Mouse (Mus musculus) liver, embryonic 11.5 days (tissue): ENCODE measurements around the gene Zdhhc6. TPM values are rescaled to one million over a fixed set of nuclear protein-coding genes. Genes with fewer than 3 reads are reported as not detected.

Source experiments
- ATAC-seq: fragments of 200-750 bp; cut with Nextera tagmentation; replicated peaks from 2 replicates; pipeline ENCODE4 v1.8.0; 2017; ENCODE audit warnings: moderate number of reproducible peaks, mild to moderate bottlenecking, moderate TSS enrichment, moderate library complexity; ENCODE audit not compliant: low FRiP score
- DNase-seq: peaks from one replicate; pipeline ENCODE4 v3.0.0-alpha.2; 2017; ENCODE audit warnings: low spot score
- H3K27ac ChIP-seq: fragments of 300-500 bp; sonication (generic); 2 replicates; pipeline ENCODE4 v1.5.1; 2014; ENCODE audit warnings: mild to moderate bottlenecking, low read depth, low read length, control low read depth
- H3K27me3 ChIP-seq: fragments of 300-500 bp; sonication (generic); replicated peaks from 2 replicates; pipeline ENCODE4 v1.6.1; 2014; ENCODE audit warnings: low read length, mixed read lengths; ENCODE audit not compliant: control insufficient read depth, insufficient read depth
- H3K36me3 ChIP-seq: fragments of 300-500 bp; sonication (generic); 2 replicates; pipeline ENCODE4 v1.6.1; 2014; ENCODE audit warnings: mild to moderate bottlenecking, low read length, moderate library complexity, mixed read lengths; ENCODE audit not compliant: control insufficient read depth, insufficient read depth
- H3K4me1 ChIP-seq: fragments of 300-500 bp; sonication (generic); replicated peaks from 2 replicates; pipeline ENCODE4 v1.6.1; 2014; ENCODE audit warnings: low read length, mixed read lengths; ENCODE audit not compliant: control insufficient read depth, insufficient read depth
- H3K4me2 ChIP-seq: fragments of 300-500 bp; sonication (generic); 2 replicates; pipeline ENCODE4 v1.6.1; 2014; ENCODE audit warnings: mild to moderate bottlenecking, control low read depth, moderate library complexity
- H3K4me3 ChIP-seq: fragments of 300-500 bp; sonication (generic); 2 replicates; pipeline ENCODE4 v1.5.1; 2014; ENCODE audit warnings: low read depth, low read length, control low read depth
- H3K9ac ChIP-seq: fragments of 300-500 bp; sonication (generic); 2 replicates; pipeline ENCODE4 v1.6.1; 2014; ENCODE audit warnings: low read depth, low read length, control low read depth
- H3K9me3 ChIP-seq: fragments of 300-500 bp; sonication (generic); 2 replicates; pipeline ENCODE4 v1.6.1; 2016; ENCODE audit warnings: low read length, inconsistent platforms, mixed read lengths; ENCODE audit not compliant: control insufficient read depth
- WGBS: fragments of 180-500 bp; shearing (Covaris S2); extraction: QIAGEN DNeasy Blood & Tissue Kit; methylation state at CpG from one replicate; pipeline ENCODE4 v1.1.7; 2014; 5-methylcytosine and 5-hydroxymethylcytosine counted together
- polyA plus RNA-seq: library from polyadenylated mRNA; unstranded; fragments of >200 nt; fragmentation: Nextera tagmentation; extraction: Ambion mirVana; gene quantifications from 2 replicates; pipeline ENCODE4 v1.2.1, GENCODE M21; 2014

Zdhhc6 gene
- polyA plus RNA-seq, 1 experiment from 2014 or later = 120 TPM

GRCm38 (mm10) chr19:55337664-55338063, 21.8 kb upstream of the Zdhhc6 start:
- H3K27ac ChIP-seq = no peak overlapping the region
- no peaks in the 10 kb centered on the region for H3K27me3 ChIP-seq
- H3K4me3 ChIP-seq = no peak overlapping the region
- H3K9ac ChIP-seq = no peak overlapping the region
- no peak overlapping the region for H3K4me2 ChIP-seq
- peaks cover 6% of the 10 kb centered on the region; the same call in 1 of the 2 replicates for H3K4me1 ChIP-seq
- no peaks in the 10 kb centered on the region for H3K9me3 ChIP-seq
- ATAC-seq = no peak
- WGBS = 90% methylated on average over 10 of the region's 10 CpGs
- DNase-seq = no peak
- peaks cover 2% of the 10 kb centered on the region; the same call in 1 of the 2 replicates for H3K36me3 ChIP-seq

DNA sequence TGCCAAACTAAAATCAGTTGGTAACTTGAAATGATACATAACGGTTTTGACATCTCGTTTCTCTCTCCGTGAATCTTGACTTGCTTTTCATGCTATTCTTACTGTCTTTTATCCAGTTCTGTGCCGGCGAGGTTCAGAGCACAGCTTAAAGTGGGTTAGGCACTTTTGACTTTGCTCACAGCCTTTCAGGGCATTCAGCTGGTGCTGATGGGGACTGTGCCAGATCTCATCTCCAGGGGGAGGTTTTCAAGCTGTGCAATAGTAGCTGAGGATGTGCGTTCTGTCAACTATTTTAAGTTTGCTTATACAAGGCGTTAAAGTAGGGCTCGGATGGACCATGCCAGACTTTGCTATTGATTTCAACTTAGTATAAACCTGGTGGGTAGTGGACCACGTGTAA, 21.2 kb upstream of the Zdhhc6 start:
- Histone ChIP-seq H3K27me3 (no peaks in the 10 kb centered on the region), H3K4me3 (no peak overlapping the region), H3K36me3 (no peaks in the 10 kb centered on the region), H3K4me1 (peaks cover 6% of the 10 kb centered on the region; the same call in 1 of the 2 replicates), H3K27ac (no peak overlapping the region), H3K9me3 (no peaks in the 10 kb centered on the region), H3K9ac (no peak overlapping the region), H3K4me2 (no peak overlapping the region)
- 88% methylated on average over 9 of the region's 9 CpGs for WGBS
- no peak for DNase-seq
- ATAC-seq = no peak

DNA sequence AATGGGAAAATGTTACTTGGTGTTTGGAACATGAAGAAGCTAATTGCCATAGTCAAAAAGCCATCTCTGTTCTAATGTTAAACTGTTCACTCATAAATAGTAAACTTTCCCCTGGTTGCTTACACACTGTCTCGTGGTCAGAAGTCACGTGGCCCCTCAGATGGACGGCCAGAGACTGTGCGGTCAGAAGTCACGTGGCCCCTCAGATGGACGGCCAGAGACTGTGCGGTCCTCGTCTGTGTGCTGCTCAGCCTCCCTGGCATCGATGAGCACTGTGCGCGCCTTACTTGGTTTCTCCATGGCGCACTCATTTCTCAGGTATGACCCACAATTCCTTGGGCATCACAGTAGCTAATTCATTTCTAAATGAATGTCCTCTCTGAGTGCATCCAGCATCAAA, 20.6 kb upstream of the Zdhhc6 start:
- Histone ChIP-seq H3K4me1 (peaks cover 5% of the 10 kb centered on the region; the same call in 1 of the 2 replicates), H3K27me3 (no peaks in the 10 kb centered on the region), H3K27ac (no peak overlapping the region), H3K36me3 (no peaks in the 10 kb centered on the region), H3K4me2 (no peak overlapping the region), H3K4me3 (no peak overlapping the region), H3K9ac (no peak overlapping the region), H3K9me3 (no peaks in the 10 kb centered on the region)
- DNase-seq (no peak), ATAC-seq (no peak)
- 88% methylated on average over 12 of the region's 12 CpGs for WGBS

GRCm38 (mm10) chr19:55335881-55336280, 20.0 kb upstream of the Zdhhc6 start:
- DNase-seq (no peak), ATAC-seq (no peak)
- no peak overlapping the region for H3K4me2 ChIP-seq
- H3K36me3 ChIP-seq = no peaks in the 10 kb centered on the region
- H3K27me3 ChIP-seq = no peaks in the 10 kb centered on the region
- no peak overlapping the region for H3K9ac ChIP-seq
- H3K4me1 ChIP-seq = 0 out of 2 replicates have a peak, but pooled peaks cover 3% of the 10 kb centered on the region
- H3K27ac ChIP-seq = no peak overlapping the region
- H3K4me3 ChIP-seq = no peak overlapping the region
- 94% methylated on average over 1 of the region's 1 CpGs for WGBS
- H3K9me3 ChIP-seq = no peaks in the 10 kb centered on the region

- H3K9ac ChIP-seq = no peak overlapping the region
- no peak overlapping the region for H3K4me2 ChIP-seq
- DNase-seq (peak; percentile 57), ATAC-seq (peak; percentile 63)
- H3K4me3 ChIP-seq = no peak overlapping the region
- H3K27ac ChIP-seq = no peak overlapping the region
- no peaks in the 10 kb centered on the region for H3K27me3 ChIP-seq
- H3K9me3 ChIP-seq = no peaks in the 10 kb centered on the region
- no peaks in the 10 kb centered on the region for H3K4me1 ChIP-seq
- H3K36me3 ChIP-seq = peaks cover 16% of the 10 kb centered on the region
- WGBS = 92% methylated on average over 8 of the region's 8 CpGs
Observed at GRCm38 (mm10) chr19:55332641-55333268, 16.9 kb upstream of the Zdhhc6 start.

DNA sequence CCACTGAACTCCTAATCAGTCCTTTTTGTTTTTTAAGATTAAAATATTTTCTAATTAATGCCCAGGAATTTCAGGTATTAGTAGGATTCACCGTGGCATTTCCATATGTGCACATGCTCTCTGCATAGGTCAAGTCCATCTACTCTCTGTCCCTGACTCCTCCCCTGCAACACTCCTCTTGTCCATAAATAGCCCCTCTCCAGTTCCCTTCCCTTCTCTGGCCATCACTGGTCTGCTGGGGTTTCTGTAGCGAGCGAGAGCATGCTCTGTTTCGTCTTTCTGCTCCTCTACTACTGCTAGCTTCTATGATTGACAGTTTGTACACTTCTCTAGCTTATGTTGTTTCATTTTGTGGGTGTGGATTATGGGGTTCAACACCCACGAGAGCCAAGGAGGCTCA, 15.9 kb upstream of the Zdhhc6 start:
- Histone ChIP-seq H3K4me2 (no peak overlapping the region), H3K9me3 (no peaks in the 10 kb centered on the region), H3K9ac (no peak overlapping the region), H3K36me3 (peaks cover 16% of the 10 kb centered on the region), H3K4me3 (no peak overlapping the region), H3K4me1 (no peaks in the 10 kb centered on the region), H3K27ac (no peak overlapping the region), H3K27me3 (no peaks in the 10 kb centered on the region)
- WGBS = 85% methylated on average over 5 of the region's 5 CpGs
- DNase-seq = no peak
- ATAC-seq = no peak

DNA sequence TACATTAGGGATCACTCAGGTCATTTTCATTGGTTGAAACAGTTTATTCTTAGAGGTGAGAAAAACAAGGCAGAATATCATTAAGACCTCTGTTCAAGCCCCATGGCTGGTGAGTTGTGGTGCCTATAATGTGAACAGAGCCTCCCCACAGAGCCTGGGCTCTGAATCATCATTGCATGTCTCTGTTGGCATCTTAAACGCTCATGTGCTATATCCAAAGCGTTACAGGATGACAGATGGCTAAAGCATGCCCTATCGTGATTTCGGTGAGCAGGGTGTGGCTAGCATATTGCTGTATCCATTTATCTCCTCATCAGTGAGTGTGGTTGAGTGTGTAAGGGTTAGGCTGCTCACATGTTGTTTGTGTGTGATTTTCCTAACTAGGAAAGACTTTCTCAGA, 11.7 kb upstream of the Zdhhc6 start:
- no peak for ATAC-seq
- no peak overlapping the region for H3K9ac ChIP-seq
- no peak overlapping the region for H3K4me2 ChIP-seq
- DNase-seq = no peak
- no peak overlapping the region for H3K27ac ChIP-seq
- no peaks in the 10 kb centered on the region for H3K9me3 ChIP-seq
- no peaks in the 10 kb centered on the region for H3K4me1 ChIP-seq
- peaks cover 24% of the 10 kb centered on the region for H3K36me3 ChIP-seq
- no peaks in the 10 kb centered on the region for H3K27me3 ChIP-seq
- no peak overlapping the region for H3K4me3 ChIP-seq
- 82% methylated on average over 4 of the region's 4 CpGs for WGBS

- H3K4me3 ChIP-seq = no peak overlapping the region
- WGBS = 95% methylated on average over 8 of the region's 8 CpGs
- H3K27me3 ChIP-seq = no peaks in the 10 kb centered on the region
- H3K36me3 ChIP-seq = peaks cover 9% of the 10 kb centered on the region; the same call in 1 of the 2 replicates
- no peaks in the 10 kb centered on the region for H3K9me3 ChIP-seq
- ATAC-seq = no peak
- peaks cover 2% of the 10 kb centered on the region; the same call in 1 of the 2 replicates for H3K4me1 ChIP-seq
- no peak overlapping the region for H3K4me2 ChIP-seq
- H3K27ac ChIP-seq = no peak overlapping the region
- no peak for DNase-seq
- H3K9ac ChIP-seq = no peak overlapping the region
Observed at GRCm38 (mm10) chr19:55322604-55323003, 6.8 kb upstream of the Zdhhc6 start.

DNA sequence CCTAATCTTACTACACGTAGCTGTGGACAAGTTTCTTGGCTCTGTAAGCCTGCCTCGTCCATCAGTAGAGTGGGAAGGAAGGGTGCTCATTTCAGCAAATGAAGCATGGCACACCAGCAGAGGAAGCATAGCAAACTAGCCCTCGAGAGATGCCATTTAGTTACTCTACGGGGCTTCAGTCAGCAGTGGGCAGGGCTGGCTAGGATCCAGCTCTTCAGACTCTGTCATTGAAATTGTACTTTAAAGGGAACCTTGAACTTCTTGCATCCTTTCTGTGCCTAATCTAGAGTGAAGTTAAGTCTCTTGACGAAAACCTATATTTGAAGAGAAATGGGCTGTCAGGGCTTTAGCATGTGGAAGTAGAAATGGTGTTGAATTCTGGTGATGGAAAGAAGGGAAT, 3.7 kb upstream of the Zdhhc6 start:
- no peak for ATAC-seq
- no peak overlapping the region for H3K4me3 ChIP-seq
- no peaks in the 10 kb centered on the region for H3K9me3 ChIP-seq

More for the DNA sequence above, 3.7 kb upstream of the Zdhhc6 start:
- DNase-seq = no peak
- no peak overlapping the region for H3K9ac ChIP-seq
- H3K27me3 ChIP-seq = no peaks in the 10 kb centered on the region
- WGBS = 75% methylated on average over 5 of the region's 5 CpGs
- H3K27ac ChIP-seq = no peak overlapping the region
- H3K4me2 ChIP-seq = no peak overlapping the region
- H3K36me3 ChIP-seq = peaks cover 9% of the 10 kb centered on the region; the same call in 1 of the 2 replicates
- peaks cover 11% of the 10 kb centered on the region for H3K4me1 ChIP-seq
